Mouse (Mus musculus): ENCODE results near the gene Actn4. TPM values are rescaled to one million over a fixed set of nuclear protein-coding genes. Genes with fewer than 3 reads are reported as not detected.
A peak's percentile ranks its signal among the peaks of the same experiment; 100 is the strongest.

Gene Actn4
- polyA plus RNA-seq, 1 experiment from 2014 or later: 233 TPM

DNA sequence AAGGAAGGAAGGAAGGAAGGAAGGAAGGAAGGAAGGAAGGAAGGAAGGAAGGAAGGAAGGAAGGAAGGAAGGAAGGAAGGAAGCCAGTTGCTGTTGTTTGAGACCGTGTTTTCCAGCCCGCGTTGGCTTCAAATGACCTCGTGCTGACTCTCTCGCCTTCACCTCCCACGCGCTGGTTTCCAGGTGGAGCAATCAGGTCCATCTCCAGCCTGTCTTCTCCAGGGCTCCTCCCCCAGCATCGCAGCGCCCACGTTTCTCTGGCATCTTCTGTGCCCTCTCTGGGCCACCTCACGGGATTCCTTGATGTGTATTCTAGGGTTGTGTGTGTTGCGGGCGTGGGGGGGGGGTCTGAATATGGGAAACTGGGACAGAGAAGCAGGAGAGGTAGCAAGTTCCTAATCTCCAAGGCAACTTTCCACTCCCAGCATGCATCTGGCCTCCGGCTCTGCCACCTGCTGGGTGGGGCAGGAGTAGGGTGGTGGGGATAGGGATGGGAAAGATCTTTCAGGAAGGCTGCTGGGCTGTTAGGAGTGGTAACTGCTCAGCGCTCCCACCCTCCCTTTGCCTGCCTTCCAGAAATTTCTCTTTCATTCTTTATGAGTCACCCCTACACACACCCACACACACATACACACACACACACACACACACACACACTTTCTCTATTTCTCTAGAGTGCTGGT lies 99.2 kb downstream of the Actn4 start:
- no peaks in the 10 kb centered on the region for H3K36me3 ChIP-seq

DNA sequence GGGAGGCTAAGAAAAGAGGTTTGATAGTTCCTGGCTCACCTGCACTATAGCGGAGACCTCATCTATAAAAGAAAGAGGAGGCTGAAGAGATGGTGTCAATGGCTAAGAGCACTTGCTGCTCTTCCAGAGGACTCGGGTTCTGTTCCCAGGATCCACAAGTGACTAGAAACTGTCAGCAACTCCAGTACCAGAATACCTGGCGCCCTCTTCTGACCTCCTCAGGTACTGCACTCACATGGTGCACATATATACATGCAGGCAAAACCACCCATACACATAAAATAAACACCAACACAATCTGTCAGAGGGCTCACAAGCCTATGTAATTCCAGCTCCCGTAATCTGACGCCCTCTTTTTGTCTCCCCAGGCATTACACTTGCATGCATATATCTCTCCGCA lies 101.2 kb downstream of the Actn4 start:
- no peak for ATAC-seq (ENCODE audit: insufficient number of reproducible peaks, insufficient read depth, low FRiP score, low TSS enrichment)
- no peak overlapping the region for H3K4me2 ChIP-seq (replicated peaks)
- 0 out of 2 replicates have a peak, but pooled peaks cover 3% of the 10 kb centered on the region for H3K9me3 ChIP-seq
- no peak overlapping the region for H3K9ac ChIP-seq
- no peak overlapping the region for H3K27ac ChIP-seq
- H3K4me1 ChIP-seq: 0 out of 2 replicates have a peak, but pooled peaks cover 9% of the 10 kb centered on the region
- 88% methylated on average over 6 of the region's 6 CpGs for WGBS
- H3K36me3 ChIP-seq: no peaks in the 10 kb centered on the region
- H3K4me3 ChIP-seq: no peak overlapping the region
- H3K27me3 ChIP-seq: no peaks in the 10 kb centered on the region

More for the DNA sequence above, 99.2 kb downstream of the Actn4 start:
- H3K4me1 ChIP-seq: 0 out of 2 replicates have a peak, but pooled peaks cover 9% of the 10 kb centered on the region
- H3K4me3 ChIP-seq: no peak overlapping the region
- no peak overlapping the region for H3K27ac ChIP-seq
- H3K9me3 ChIP-seq: 0 out of 2 replicates have a peak, but pooled peaks cover 3% of the 10 kb centered on the region
- no peak overlapping the region for H3K9ac ChIP-seq
- ATAC-seq (ENCODE audit: insufficient number of reproducible peaks, insufficient read depth, low FRiP score, low TSS enrichment): no peak
- no peaks in the 10 kb centered on the region for H3K27me3 ChIP-seq
- no peak overlapping the region for H3K4me2 ChIP-seq (replicated peaks)
- WGBS: 81% methylated on average over 15 of the region's 15 CpGs

DNA sequence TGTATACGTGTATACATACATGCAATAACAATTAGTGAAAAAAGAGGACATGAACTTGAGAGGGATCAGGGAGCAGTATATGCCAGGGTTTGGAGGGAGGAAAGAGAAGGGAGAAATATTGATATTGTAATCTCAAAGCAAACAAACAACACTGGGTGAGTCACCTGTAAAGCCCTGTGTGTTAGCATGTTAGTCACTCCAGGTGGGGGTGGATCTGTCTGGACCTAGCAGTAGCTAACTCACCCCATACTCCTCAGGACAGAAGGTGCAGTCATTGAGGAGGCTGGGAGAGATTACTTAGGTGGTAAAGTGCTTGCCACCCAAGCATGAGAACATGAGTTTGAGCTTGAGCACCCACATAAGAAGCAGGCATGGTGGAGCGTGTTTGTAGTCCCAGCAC lies 102.2 kb downstream of the Actn4 start:
- Histone ChIP-seq H3K4me1 (0 out of 2 replicates have a peak, but pooled peaks cover 9% of the 10 kb centered on the region), H3K9ac (no peak overlapping the region), H3K4me2 (replicated peaks) (no peak overlapping the region), H3K9me3 (0 out of 2 replicates have a peak, but pooled peaks cover 3% of the 10 kb centered on the region), H3K27ac (no peak overlapping the region), H3K36me3 (no peaks in the 10 kb centered on the region), H3K4me3 (no peak overlapping the region), H3K27me3 (no peaks in the 10 kb centered on the region)
- no peak for ATAC-seq (ENCODE audit: insufficient number of reproducible peaks, insufficient read depth, low FRiP score, low TSS enrichment)
- 91% methylated on average over 2 of the region's 2 CpGs for WGBS

DNA sequence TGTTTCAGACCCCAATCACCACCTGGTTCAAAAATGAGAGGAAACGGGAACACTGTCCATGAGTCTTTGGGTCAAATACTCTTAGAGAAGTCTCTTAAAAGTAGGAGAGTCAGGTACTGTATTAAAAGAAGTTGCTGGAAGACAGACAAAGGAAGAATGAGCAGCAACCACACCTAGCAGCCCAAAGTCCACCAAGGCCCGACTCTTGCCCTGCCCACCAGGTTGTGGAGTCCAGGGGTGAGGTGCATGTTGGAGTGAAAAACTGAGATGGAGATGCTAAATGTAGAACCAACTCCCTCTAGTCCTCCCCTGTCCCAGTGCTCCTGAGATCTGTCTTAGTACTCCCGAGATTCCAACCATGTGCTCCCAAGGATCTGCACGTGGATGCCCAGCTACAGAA lies 111.5 kb downstream of the Actn4 start:
- no peak for ATAC-seq (ENCODE audit: insufficient number of reproducible peaks, insufficient read depth, low FRiP score, low TSS enrichment)
- WGBS: 82% methylated on average over 4 of the region's 4 CpGs
- no peak overlapping the region for H3K9ac ChIP-seq
- H3K27me3 ChIP-seq: no peaks in the 10 kb centered on the region
- H3K9me3 ChIP-seq: no peaks in the 10 kb centered on the region
- H3K36me3 ChIP-seq: no peaks in the 10 kb centered on the region
- no peak overlapping the region for H3K4me2 ChIP-seq (replicated peaks)
- H3K4me3 ChIP-seq: no peak overlapping the region
- no peak overlapping the region for H3K27ac ChIP-seq
- peaks cover 5% of the 10 kb centered on the region; the same call in 1 of the 2 replicates for H3K4me1 ChIP-seq

DNA sequence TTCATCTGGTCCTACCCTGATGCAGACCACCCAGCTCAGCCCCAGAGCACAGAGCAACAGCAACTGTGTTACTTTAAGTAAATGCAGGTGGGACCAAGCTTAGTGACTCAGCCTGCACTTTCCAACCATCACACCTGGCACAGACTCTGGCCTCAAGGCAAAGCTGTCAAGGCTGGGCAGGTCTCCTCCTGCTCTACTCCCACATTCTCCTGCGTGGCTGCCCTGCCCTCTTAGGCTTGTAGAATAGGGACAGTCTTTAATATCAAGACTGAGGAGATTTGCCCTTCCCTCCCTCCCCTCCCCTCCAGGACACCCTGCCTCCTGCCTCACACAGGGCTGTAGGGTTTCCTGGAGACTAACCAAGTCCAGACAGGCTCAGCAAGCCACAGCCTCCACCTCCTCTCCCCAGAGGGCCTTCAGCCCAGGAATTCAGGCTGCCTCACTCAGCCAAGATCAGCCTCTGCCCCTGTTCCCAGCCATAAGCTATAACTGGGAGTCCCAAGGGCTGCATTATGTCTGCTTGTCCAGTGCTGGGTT lies 112.4 kb downstream of the Actn4 start:
- no peak overlapping the region for H3K4me2 ChIP-seq (replicated peaks)
- no peaks in the 10 kb centered on the region for H3K9me3 ChIP-seq
- peak; percentile 64 for ATAC-seq (ENCODE audit: insufficient number of reproducible peaks, insufficient read depth, low FRiP score, low TSS enrichment)
- H3K27ac ChIP-seq: peak overlapping the region; percentile 72
- no peaks in the 10 kb centered on the region for H3K27me3 ChIP-seq
- peaks cover 5% of the 10 kb centered on the region; the same call in 1 of the 2 replicates for H3K4me1 ChIP-seq
- H3K36me3 ChIP-seq: no peaks in the 10 kb centered on the region
- WGBS: 25% methylated on average over 1 of the region's 1 CpGs
- no peak overlapping the region for H3K9ac ChIP-seq
- H3K4me3 ChIP-seq: no peak overlapping the region

DNA sequence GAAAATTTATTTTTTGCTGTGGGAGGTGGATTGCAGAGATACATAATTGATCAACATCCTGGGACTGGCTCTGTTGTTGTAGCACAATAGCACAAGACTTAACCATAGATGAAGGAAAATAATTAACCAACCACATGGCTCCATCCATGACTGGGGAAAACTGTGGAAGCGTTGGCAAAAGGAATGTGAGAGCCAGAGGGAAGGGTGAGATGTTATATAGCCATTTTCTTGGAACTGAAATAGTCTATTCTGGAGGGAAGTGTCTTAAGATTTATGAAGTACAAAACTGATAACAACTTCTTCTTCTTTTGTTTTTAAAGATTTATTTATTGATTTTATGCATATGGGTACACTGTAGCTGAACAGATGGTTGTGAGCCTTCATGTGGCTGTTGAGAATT lies 114.9 kb downstream of the Actn4 start:
- Histone ChIP-seq H3K27ac (no peak overlapping the region), H3K4me1 (peaks cover 5% of the 10 kb centered on the region; the same call in 1 of the 2 replicates), H3K4me2 (replicated peaks) (no peak overlapping the region), H3K27me3 (no peaks in the 10 kb centered on the region), H3K4me3 (no peak overlapping the region), H3K36me3 (no peaks in the 10 kb centered on the region), H3K9ac (no peak overlapping the region), H3K9me3 (no peaks in the 10 kb centered on the region)
- no peak for ATAC-seq (ENCODE audit: insufficient number of reproducible peaks, insufficient read depth, low FRiP score, low TSS enrichment)
- WGBS: 80% methylated on average over 1 of the region's 1 CpGs

Other genes starting within 250 kb of the Actn4 start
- 15.9 and 19.7 TPM in 2 replicates for gene Fbxo17, start 245.5 kb downstream of the Actn4 start, polyA plus RNA-seq (2016; fragmentation: Nextera tagmentation; extraction: Ambion mirVana)
- 135 and 138 TPM in 2 replicates for gene Mrps12, start 220.5 kb downstream of the Actn4 start, polyA plus RNA-seq (2016; fragmentation: Nextera tagmentation; extraction: Ambion mirVana)
- gene Sars2, start 220.3 kb downstream of the Actn4 start, polyA plus RNA-seq (2016; fragmentation: Nextera tagmentation; extraction: Ambion mirVana): 29.8 and 32.0 TPM in 2 replicates
- 5.0 and 6.5 TPM in 2 replicates for gene Ccer2, start 206.2 kb downstream of the Actn4 start, polyA plus RNA-seq (2016; fragmentation: Nextera tagmentation; extraction: Ambion mirVana)
- 76.1 and 76.7 TPM in 2 replicates for gene Sirt2, start 195.6 kb downstream of the Actn4 start, polyA plus RNA-seq (2016; fragmentation: Nextera tagmentation; extraction: Ambion mirVana)
- gene Nfkbib, start 194.8 kb downstream of the Actn4 start, polyA plus RNA-seq (2016; fragmentation: Nextera tagmentation; extraction: Ambion mirVana): 38.9 and 42.0 TPM in 2 replicates
- 2.2 and 2.8 TPM in 2 replicates for gene Rinl, start 173.4 kb downstream of the Actn4 start, polyA plus RNA-seq (2016; fragmentation: Nextera tagmentation; extraction: Ambion mirVana)
- 372 and 383 TPM in 2 replicates for gene Hnrnpl, start 153.8 kb downstream of the Actn4 start, polyA plus RNA-seq (2016; fragmentation: Nextera tagmentation; extraction: Ambion mirVana)
- gene Ech1, start 137.1 kb downstream of the Actn4 start, polyA plus RNA-seq (2016; fragmentation: Nextera tagmentation; extraction: Ambion mirVana): 117 and 128 TPM in 2 replicates
- gene Lgals4, start 128.5 kb downstream of the Actn4 start, polyA plus RNA-seq (2016; fragmentation: Nextera tagmentation; extraction: Ambion mirVana): 5.4 and 7.3 TPM in 2 replicates
- gene Lgals7, start 98.5 kb downstream of the Actn4 start, polyA plus RNA-seq (2016; fragmentation: Nextera tagmentation; extraction: Ambion mirVana): 2.4 and 4.2 TPM in 2 replicates
- 0.26 and 0.36 TPM in 2 replicates for gene Capn12, start 80.9 kb downstream of the Actn4 start, polyA plus RNA-seq (2016; fragmentation: Nextera tagmentation; extraction: Ambion mirVana)
- gene Eif3k, start 19.5 kb upstream of the Actn4 start, polyA plus RNA-seq (2016; fragmentation: Nextera tagmentation; extraction: Ambion mirVana): 392 and 419 TPM in 2 replicates
- gene Map4k1, start 19.7 kb upstream of the Actn4 start, polyA plus RNA-seq (2016; fragmentation: Nextera tagmentation; extraction: Ambion mirVana): 6.7 and 9.3 TPM in 2 replicates
- 3.7 and 4.3 TPM in 2 replicates for gene Ryr1, start 162.8 kb upstream of the Actn4 start, polyA plus RNA-seq (2016; fragmentation: Nextera tagmentation; extraction: Ambion mirVana)
- gene Rasgrp4, start 172.5 kb upstream of the Actn4 start, polyA plus RNA-seq (2016; fragmentation: Nextera tagmentation; extraction: Ambion mirVana): 0.92 and 1.1 TPM in 2 replicates
- 12.9 and 15.6 TPM in 2 replicates for gene Fam98c, start 193.9 kb upstream of the Actn4 start, polyA plus RNA-seq (2016; fragmentation: Nextera tagmentation; extraction: Ambion mirVana)
- gene Ggn, start 207.9 kb upstream of the Actn4 start, polyA plus RNA-seq (2016; fragmentation: Nextera tagmentation; extraction: Ambion mirVana): 0.59 and 0.78 TPM in 2 replicates
- gene Spred3, start 208.1 kb upstream of the Actn4 start, polyA plus RNA-seq (2016; fragmentation: Nextera tagmentation; extraction: Ambion mirVana): 5.9 and 6.3 TPM in 2 replicates
- gene Psmd8, start 218.4 kb upstream of the Actn4 start, polyA plus RNA-seq (2016; fragmentation: Nextera tagmentation; extraction: Ambion mirVana): 278 and 280 TPM in 2 replicates

Data from embryonic facial prominence, embryonic 12.5 days (tissue).